Mouse (Mus musculus): ENCODE data around the gene Epp13. TPM values are rescaled to one million over a fixed set of nuclear protein-coding genes. Genes with fewer than 3 reads are reported as not detected.
"Not testable (repeated sequence)": the region's sequence is repeated elsewhere in the genome, so short reads cannot be mapped to it uniquely, and the experiment has no call there.

The Epp13 gene
- not detected in 2 replicates for polyA plus RNA-seq (2015; fragmentation: Nextera tagmentation; extraction: Ambion mirVana)

DNA sequence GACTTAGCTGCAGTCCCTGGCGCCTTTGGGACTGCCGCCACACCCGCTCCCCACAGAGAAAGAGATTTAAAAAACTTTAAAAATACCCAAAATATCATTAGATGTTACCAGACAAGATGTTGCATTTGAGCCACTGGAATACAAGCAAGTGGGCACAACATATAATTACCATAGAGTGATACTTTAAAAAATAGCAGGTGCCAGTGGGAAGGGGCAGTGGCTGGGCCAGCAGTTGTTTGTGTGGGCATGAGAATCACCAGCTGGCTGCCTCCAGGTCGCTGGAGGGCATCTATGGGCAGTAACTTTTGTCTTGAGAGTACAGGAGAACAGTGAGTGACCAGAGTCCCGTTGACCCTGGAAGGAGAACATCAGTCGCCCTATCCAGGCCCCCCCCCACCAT, at the start of gene Epp13:
TSS of gene Epp13 (plus strand) at position 301 of the 400 bp plus-strand sequence.
- H3K4me1 ChIP-seq (replicated peaks; ENCODE audit: control insufficient read depth, insufficient read depth, low read length) = no peaks in the 10 kb centered on the region
- no peak within 1 kb of the TSS for H3K9ac ChIP-seq (replicated peaks; ENCODE audit: low read depth, low read length)
- no peak within 1 kb of the TSS for H3K4me3 ChIP-seq (replicated peaks; ENCODE audit: low read length)
- no peaks in the 10 kb centered on the region for H3K36me3 ChIP-seq (ENCODE audit: control insufficient read depth, insufficient read depth)
- no peak within 1 kb of the TSS for H3K27ac ChIP-seq (ENCODE audit: low read length)
- H3K27me3 ChIP-seq (replicated peaks; ENCODE audit: control insufficient read depth, insufficient read depth, low read length) = no peaks in the 10 kb centered on the region
- no peaks in the 10 kb centered on the region for H3K9me3 ChIP-seq (ENCODE audit: control insufficient read depth, low read length)
- ATAC-seq = no peak
- no peak within 1 kb of the TSS for H3K4me2 ChIP-seq (ENCODE audit: low read length)
- 87% methylated on average over 6 of the region's 6 CpGs for WGBS

GRCm38 (mm10) chr7:6204200-6204599, 48.3 kb upstream of the Epp13 start:
- Histone ChIP-seq H3K9ac (replicated peaks; ENCODE audit: low read depth, low read length) (no peak overlapping the region), H3K4me3 (replicated peaks; ENCODE audit: low read length) (no peak overlapping the region), H3K27me3 (replicated peaks; ENCODE audit: control insufficient read depth, insufficient read depth, low read length) (no peaks in the 10 kb centered on the region), H3K4me1 (replicated peaks; ENCODE audit: control insufficient read depth, insufficient read depth, low read length) (no peaks in the 10 kb centered on the region), H3K27ac (ENCODE audit: low read length) (no peak overlapping the region), H3K36me3 (ENCODE audit: control insufficient read depth, insufficient read depth) (no peaks in the 10 kb centered on the region), H3K4me2 (ENCODE audit: low read length) (no peak overlapping the region), H3K9me3 (ENCODE audit: control insufficient read depth, low read length) (no peaks in the 10 kb centered on the region)
- 84% methylated on average over 3 of the region's 3 CpGs for WGBS
- ATAC-seq = no peak

GRCm38 (mm10) chr7:6213144-6213543, 39.4 kb upstream of the Epp13 start:
- Histone ChIP-seq H3K9me3 (ENCODE audit: control insufficient read depth, low read length) (no peaks in the 10 kb centered on the region), H3K27ac (ENCODE audit: low read length) (no peak overlapping the region)
- WGBS = 55% methylated on average over 5 of the region's 5 CpGs

DNA sequence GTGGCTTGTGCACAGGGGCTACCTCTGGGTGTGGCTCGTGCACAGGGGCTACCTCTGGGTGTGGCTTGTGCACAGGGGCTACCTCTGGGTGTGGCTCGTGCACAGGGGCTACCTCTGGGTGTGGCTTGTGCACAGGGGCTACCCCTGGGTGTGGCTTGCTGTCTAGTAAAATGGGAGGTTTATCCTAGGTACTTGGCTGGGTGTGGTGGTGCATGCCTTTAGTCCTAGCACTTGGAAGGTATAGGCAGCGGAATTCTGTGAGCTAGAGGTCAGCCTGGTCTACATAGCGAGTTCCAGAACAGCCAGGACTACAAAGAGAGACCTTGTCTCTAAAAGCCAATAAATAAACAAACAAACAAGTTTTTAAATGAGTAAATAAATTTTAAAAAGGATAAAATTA, 37.8 kb upstream of the Epp13 start:
- not testable (repeated sequence) for H3K27me3 ChIP-seq (replicated peaks; ENCODE audit: control insufficient read depth, insufficient read depth, low read length); ATAC-seq; H3K4me2 ChIP-seq (ENCODE audit: low read length); H3K27ac ChIP-seq (ENCODE audit: low read length); H3K9ac ChIP-seq (replicated peaks; ENCODE audit: low read depth, low read length); H3K36me3 ChIP-seq (ENCODE audit: control insufficient read depth, insufficient read depth); H3K4me3 ChIP-seq (replicated peaks; ENCODE audit: low read length); H3K9me3 ChIP-seq (ENCODE audit: control insufficient read depth, low read length); H3K4me1 ChIP-seq (replicated peaks; ENCODE audit: control insufficient read depth, insufficient read depth, low read length)
- 73% methylated on average over 4 of the region's 4 CpGs for WGBS

More at GRCm38 (mm10) chr7:6213144-6213543, 39.4 kb upstream of the Epp13 start:
- no peak overlapping the region for H3K9ac ChIP-seq (replicated peaks; ENCODE audit: low read depth, low read length)
- no peak for ATAC-seq
- no peaks in the 10 kb centered on the region for H3K4me1 ChIP-seq (replicated peaks; ENCODE audit: control insufficient read depth, insufficient read depth, low read length)
- no peaks in the 10 kb centered on the region for H3K36me3 ChIP-seq (ENCODE audit: control insufficient read depth, insufficient read depth)
- no peak overlapping the region for H3K4me2 ChIP-seq (ENCODE audit: low read length)
- no peaks in the 10 kb centered on the region for H3K27me3 ChIP-seq (replicated peaks; ENCODE audit: control insufficient read depth, insufficient read depth, low read length)
- no peak overlapping the region for H3K4me3 ChIP-seq (replicated peaks; ENCODE audit: low read length)

DNA sequence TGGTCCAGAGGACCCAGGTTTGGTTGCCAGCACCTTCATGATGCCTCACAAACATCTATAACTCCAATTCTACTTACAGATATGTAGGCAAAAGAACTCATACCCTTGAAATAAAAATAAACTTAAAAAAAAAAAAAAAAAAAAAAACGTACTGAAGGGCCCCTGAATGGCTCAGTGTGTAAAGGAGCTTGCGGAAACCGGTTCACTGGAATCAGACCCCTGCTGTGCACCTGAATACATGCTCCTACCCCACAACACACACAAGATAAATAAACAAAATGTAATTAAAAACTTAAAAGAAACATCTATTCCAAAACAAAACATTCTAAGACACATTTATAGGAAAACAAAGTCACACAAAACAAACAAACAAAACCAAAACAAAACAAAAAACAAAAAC, 32.4 kb upstream of the Epp13 start:
- Histone ChIP-seq H3K27ac (ENCODE audit: low read length) (no peak overlapping the region), H3K4me1 (replicated peaks; ENCODE audit: control insufficient read depth, insufficient read depth, low read length) (no peaks in the 10 kb centered on the region), H3K36me3 (ENCODE audit: control insufficient read depth, insufficient read depth) (no peaks in the 10 kb centered on the region), H3K4me3 (replicated peaks; ENCODE audit: low read length) (no peak overlapping the region), H3K4me2 (ENCODE audit: low read length) (no peak overlapping the region), H3K9ac (replicated peaks; ENCODE audit: low read depth, low read length) (no peak overlapping the region), H3K27me3 (replicated peaks; ENCODE audit: control insufficient read depth, insufficient read depth, low read length) (no peaks in the 10 kb centered on the region), H3K9me3 (ENCODE audit: control insufficient read depth, low read length) (no peaks in the 10 kb centered on the region)
- WGBS = 35% methylated on average over 3 of the region's 3 CpGs
- no peak for ATAC-seq

- no peak within 1 kb of the TSS for H3K27ac ChIP-seq (ENCODE audit: low read length)
- ATAC-seq = no peak
- H3K9me3 ChIP-seq (ENCODE audit: control insufficient read depth, low read length) = no peaks in the 10 kb centered on the region
- H3K4me3 ChIP-seq (replicated peaks; ENCODE audit: low read length) = no peak within 1 kb of the TSS
- no peaks in the 10 kb centered on the region for H3K36me3 ChIP-seq (ENCODE audit: control insufficient read depth, insufficient read depth)
- WGBS = 93% methylated on average over 12 of the region's 12 CpGs
- H3K4me2 ChIP-seq (ENCODE audit: low read length) = no peak within 1 kb of the TSS
- no peaks in the 10 kb centered on the region for H3K4me1 ChIP-seq (replicated peaks; ENCODE audit: control insufficient read depth, insufficient read depth, low read length)
- H3K27me3 ChIP-seq (replicated peaks; ENCODE audit: control insufficient read depth, insufficient read depth, low read length) = no peaks in the 10 kb centered on the region
- no peak within 1 kb of the TSS for H3K9ac ChIP-seq (replicated peaks; ENCODE audit: low read depth, low read length)
Measured at GRCm38 (mm10) chr7:6221978-6222377, 30.5 kb upstream of the Epp13 start, which contains the start of gene Zscan5b. Zscan5b (plus strand) TSS chr7:6222278.

DNA sequence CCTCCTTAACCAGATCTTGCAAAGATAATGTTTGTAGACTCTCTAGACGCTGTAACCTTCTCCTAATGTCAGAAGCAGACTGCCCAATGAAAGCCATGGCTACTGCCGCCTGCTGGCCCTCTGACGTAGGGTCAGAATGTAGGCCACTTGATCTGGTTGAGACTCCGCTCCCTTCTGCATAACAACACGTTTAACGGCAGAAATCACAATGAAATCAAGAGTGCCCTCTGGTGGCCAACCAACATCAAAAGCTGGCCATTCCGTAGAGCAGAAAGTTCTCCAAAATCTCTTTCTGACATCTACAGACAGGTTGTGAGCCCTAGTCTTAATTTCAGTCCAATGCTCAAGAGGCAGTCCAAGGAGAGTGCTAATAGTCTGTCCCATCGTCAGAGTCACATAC, 24.0 kb upstream of the Epp13 start:
- not testable (repeated sequence) for ATAC-seq

GRCm38 (mm10) chr7:6239787-6240186, 12.7 kb upstream of the Epp13 start:
- H3K4me2 ChIP-seq (ENCODE audit: low read length) = no peak overlapping the region
- no peak overlapping the region for H3K27ac ChIP-seq (ENCODE audit: low read length)
- no peak for ATAC-seq
- H3K4me3 ChIP-seq (replicated peaks; ENCODE audit: low read length) = no peak overlapping the region
- H3K27me3 ChIP-seq (replicated peaks; ENCODE audit: control insufficient read depth, insufficient read depth, low read length) = no peaks in the 10 kb centered on the region
- H3K4me1 ChIP-seq (replicated peaks; ENCODE audit: control insufficient read depth, insufficient read depth, low read length) = no peaks in the 10 kb centered on the region
- H3K36me3 ChIP-seq (ENCODE audit: control insufficient read depth, insufficient read depth) = no peaks in the 10 kb centered on the region
- no peak overlapping the region for H3K9ac ChIP-seq (replicated peaks; ENCODE audit: low read depth, low read length)
- H3K9me3 ChIP-seq (ENCODE audit: control insufficient read depth, low read length) = no peaks in the 10 kb centered on the region
- 47% methylated on average over 11 of the region's 11 CpGs for WGBS

More for the DNA sequence above, 24.0 kb upstream of the Epp13 start:
- not testable (repeated sequence) for H3K9me3 ChIP-seq (ENCODE audit: control insufficient read depth, low read length); H3K4me3 ChIP-seq (replicated peaks; ENCODE audit: low read length); H3K4me1 ChIP-seq (replicated peaks; ENCODE audit: control insufficient read depth, insufficient read depth, low read length); H3K9ac ChIP-seq (replicated peaks; ENCODE audit: low read depth, low read length); H3K4me2 ChIP-seq (ENCODE audit: low read length); H3K27ac ChIP-seq (ENCODE audit: low read length); H3K36me3 ChIP-seq (ENCODE audit: control insufficient read depth, insufficient read depth); H3K27me3 ChIP-seq (replicated peaks; ENCODE audit: control insufficient read depth, insufficient read depth, low read length)
- WGBS = 52% methylated on average over 8 of the region's 8 CpGs

- not testable (repeated sequence) for H3K27ac ChIP-seq (ENCODE audit: low read length); H3K9me3 ChIP-seq (ENCODE audit: control insufficient read depth, low read length); H3K4me3 ChIP-seq (replicated peaks; ENCODE audit: low read length); H3K9ac ChIP-seq (replicated peaks; ENCODE audit: low read depth, low read length); ATAC-seq; H3K4me2 ChIP-seq (ENCODE audit: low read length); H3K27me3 ChIP-seq (replicated peaks; ENCODE audit: control insufficient read depth, insufficient read depth, low read length); H3K36me3 ChIP-seq (ENCODE audit: control insufficient read depth, insufficient read depth); H3K4me1 ChIP-seq (replicated peaks; ENCODE audit: control insufficient read depth, insufficient read depth, low read length)
- 31% methylated on average over 1 of the region's 1 CpGs for WGBS
Measured at GRCm38 (mm10) chr7:6240841-6241425, 11.6 kb upstream of the Epp13 start.

All from forebrain, embryonic 16.5 days (tissue).